Mouse (Mus musculus) thymus, adult 2 months (tissue): ENCODE measurements around the gene Dgkh.

Experiments used
- CTCF ChIP-seq: fragments of 200-500 bp; IDR thresholded peaks from 2 replicates; pipeline ENCODE4 v1.5.1; 2012; ENCODE audit warnings: mild to moderate bottlenecking, control low read depth, low read length, moderate library complexity, borderline replicate concordance; ENCODE audit not compliant: control insufficient read depth, poor library complexity, insufficient read depth; ENCODE audit errors: extremely low read depth
- POLR2A ChIP-seq: fragments of 200-500 bp; IDR thresholded peaks from 2 replicates; pipeline ENCODE4 v1.6.1; 2012; ENCODE audit warnings: mild to moderate bottlenecking, low read length, control low read depth, moderate library complexity; ENCODE audit not compliant: control insufficient read depth, poor library complexity, insufficient read depth; ENCODE audit errors: extremely low read depth

- TF ChIP-seq POLR2A (no peak), CTCF (no peak)
Observed at GRCm38 (mm10) chr14:78564292-78564691, 168.3 kb downstream of the Dgkh start.
